Mouse (Mus musculus): ENCODE results near the gene Tmem143.

DNA sequence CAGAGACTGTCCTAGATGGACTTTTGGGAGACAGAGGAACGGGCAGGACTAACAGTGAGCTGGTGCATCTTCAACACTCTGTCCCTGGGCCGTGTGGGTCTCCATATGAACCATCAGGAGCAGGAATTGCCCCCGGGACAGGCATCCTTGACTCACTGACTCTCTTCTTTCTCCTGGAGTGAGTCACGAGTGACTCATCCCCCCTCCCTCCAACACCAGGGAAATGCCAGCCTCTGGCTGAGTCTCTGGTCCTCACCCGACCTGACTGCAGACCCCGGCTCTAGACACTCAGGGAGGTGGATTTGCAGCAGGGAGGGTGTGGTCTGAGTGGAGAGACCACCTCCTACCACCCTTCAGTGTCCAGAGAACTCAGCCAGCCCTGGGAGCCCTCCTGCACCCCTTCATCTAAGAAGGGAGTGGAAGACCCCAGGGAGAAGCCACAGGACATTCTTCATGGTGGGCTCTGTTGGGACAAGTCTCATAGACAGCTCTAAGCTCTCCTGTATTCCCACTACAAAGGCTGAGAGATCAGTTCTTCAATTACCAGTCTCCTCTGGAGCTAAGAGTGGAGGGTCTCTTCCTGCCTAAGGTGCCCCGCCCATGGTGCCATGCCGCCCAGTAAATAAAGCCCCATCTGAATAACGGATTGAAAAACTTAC is 24.0 kb downstream of the Tmem143 start:
- no peak for TF ChIP-seq CTCF (IDR thresholded peaks at IDR 0.05)
- no peak for TF ChIP-seq EP300 (IDR thresholded peaks at IDR 0.05)
